Mouse (Mus musculus) ES-Bruce4 (cell line): ENCODE measurements around the gene Nxpe4.

Source experiments
- CTCF ChIP-seq: IDR thresholded peaks from one replicate; pipeline ENCODE4 v1.8.1; 2011; ENCODE audit warnings: low read depth, low read length
- POLR2A ChIP-seq: IDR thresholded peaks from one replicate; pipeline ENCODE4 v1.8.1; 2011; ENCODE audit warnings: low read length; ENCODE audit not compliant: insufficient read depth

GRCm38 (mm10) chr9:48360826-48361225 lies 199.0 kb downstream of the Nxpe4 start:
- TF ChIP-seq POLR2A: no peak
- TF ChIP-seq CTCF: no peak
